Mouse (Mus musculus) adrenal gland, adult 18-20 months (tissue): Measurements from ENCODE around the gene Gstp2. TPM values are rescaled to one million over a fixed set of nuclear protein-coding genes. Genes with fewer than 3 reads are reported as not detected.

Source experiments
- DNase-seq, 2 experiments: peaks; one replicate each; pipeline ENCODE4 v3.0.0; 2021 to 2022; ENCODE audit warnings: low spot score in 2 of 2
- total RNA-seq, 2 experiments: library from RNA; stranded (reverse); gene quantifications; 1 replicate in 1 of 2; 2 replicates in 1 of 2; pipeline ENCODE4 v1.2.3; 2021

Gene Gstp2
- total RNA-seq, 2 experiments from 2014 or later: 50.2 to 66.1 TPM

- no peak for DNase-seq
These were observed 31.0 kb downstream of the Gstp2 start for GRCm38 (mm10) chr19:4014802-4015201.

GRCm38 (mm10) chr19:4013066-4013465 is 32.8 kb downstream of the Gstp2 start:
- no peak for DNase-seq

GRCm38 (mm10) chr19:4012432-4013022 is 33.3 kb downstream of the Gstp2 start, which contains the start of gene Ndufv1:
TSS of gene Ndufv1 (minus strand) at chr19:4012806.
- peak; percentile 87 for DNase-seq

- DNase-seq: no peak
These were observed 34.7 kb downstream of the Gstp2 start for GRCm38 (mm10) chr19:4011086-4011485.

DNA sequence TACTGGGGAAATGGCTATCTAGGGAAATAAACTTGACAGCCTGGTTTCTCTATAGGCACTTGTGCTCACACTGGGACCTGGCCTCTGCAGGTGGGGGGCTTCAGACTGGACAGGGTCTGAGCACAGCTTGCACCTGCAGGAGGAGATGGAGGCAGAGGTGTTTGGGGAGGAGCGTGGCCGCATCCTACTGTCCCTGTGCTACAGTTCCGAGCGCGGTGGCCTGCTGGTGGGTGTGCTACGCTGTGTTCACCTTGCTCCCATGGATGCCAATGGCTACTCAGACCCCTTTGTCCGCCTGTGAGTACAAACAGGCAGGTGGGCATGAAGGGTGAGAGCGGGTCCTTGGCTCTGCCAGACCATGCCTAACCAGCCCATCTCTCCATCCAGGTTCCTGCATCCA is 39.9 kb downstream of the Gstp2 start:
- no peak for DNase-seq

DNA sequence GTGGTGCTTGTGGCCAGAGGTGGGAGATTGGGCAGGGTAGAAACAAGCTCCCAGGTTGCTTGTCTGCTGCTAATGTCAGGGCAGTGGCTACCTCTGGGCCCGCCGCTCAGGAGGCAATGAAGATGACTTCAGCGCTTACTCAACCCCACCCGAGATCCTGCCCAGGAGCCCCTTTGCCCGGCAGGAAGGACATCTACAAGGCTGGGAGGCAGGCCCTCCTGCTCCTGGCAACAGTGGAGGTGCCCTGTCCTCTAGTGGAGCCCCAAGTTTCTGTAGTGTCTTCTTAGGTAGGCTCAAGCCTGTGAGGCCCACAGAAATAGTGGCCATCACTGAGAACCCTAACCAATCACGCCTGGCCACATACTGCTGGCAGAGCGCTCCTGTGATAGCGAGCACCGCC is 40.7 kb downstream of the Gstp2 start:
- no peak for DNase-seq

- DNase-seq: no peak
These were observed 41.5 kb downstream of the Gstp2 start for GRCm38 (mm10) chr19:4004331-4004730.

GRCm38 (mm10) chr19:4003641-4004040 is 42.2 kb downstream of the Gstp2 start:
- no peak for DNase-seq

DNA sequence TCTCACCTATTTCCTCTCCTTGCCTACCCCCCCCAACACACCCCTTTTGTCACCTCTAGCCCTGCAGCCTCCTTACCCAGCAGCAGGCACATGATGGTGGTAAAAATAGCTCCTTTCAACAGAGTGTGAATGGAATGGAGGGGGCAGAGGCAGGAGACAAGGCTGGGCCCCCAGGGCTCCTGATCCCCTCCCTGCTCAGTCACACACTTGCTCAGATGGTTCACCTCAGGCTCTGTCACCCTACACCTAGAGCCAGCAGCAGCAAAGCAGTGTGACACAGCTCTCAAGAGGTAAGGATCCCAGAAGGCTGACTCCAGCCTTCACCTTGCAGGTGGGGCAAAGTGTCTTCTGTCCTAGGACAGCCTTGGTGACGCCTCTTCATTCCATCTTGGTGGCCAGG is 42.7 kb downstream of the Gstp2 start, which contains the start of gene Doc2g:
Gene Doc2g, plus strand, starts transcription at position 202 of the 400 bp plus-strand sequence.
- DNase-seq: no peak

- DNase-seq: no peak
These were observed 44.1 kb downstream of the Gstp2 start for GRCm38 (mm10) chr19:4001752-4002151.

- DNase-seq: no peak
These were observed 44.8 kb downstream of the Gstp2 start for GRCm38 (mm10) chr19:4000949-4001525.

DNA sequence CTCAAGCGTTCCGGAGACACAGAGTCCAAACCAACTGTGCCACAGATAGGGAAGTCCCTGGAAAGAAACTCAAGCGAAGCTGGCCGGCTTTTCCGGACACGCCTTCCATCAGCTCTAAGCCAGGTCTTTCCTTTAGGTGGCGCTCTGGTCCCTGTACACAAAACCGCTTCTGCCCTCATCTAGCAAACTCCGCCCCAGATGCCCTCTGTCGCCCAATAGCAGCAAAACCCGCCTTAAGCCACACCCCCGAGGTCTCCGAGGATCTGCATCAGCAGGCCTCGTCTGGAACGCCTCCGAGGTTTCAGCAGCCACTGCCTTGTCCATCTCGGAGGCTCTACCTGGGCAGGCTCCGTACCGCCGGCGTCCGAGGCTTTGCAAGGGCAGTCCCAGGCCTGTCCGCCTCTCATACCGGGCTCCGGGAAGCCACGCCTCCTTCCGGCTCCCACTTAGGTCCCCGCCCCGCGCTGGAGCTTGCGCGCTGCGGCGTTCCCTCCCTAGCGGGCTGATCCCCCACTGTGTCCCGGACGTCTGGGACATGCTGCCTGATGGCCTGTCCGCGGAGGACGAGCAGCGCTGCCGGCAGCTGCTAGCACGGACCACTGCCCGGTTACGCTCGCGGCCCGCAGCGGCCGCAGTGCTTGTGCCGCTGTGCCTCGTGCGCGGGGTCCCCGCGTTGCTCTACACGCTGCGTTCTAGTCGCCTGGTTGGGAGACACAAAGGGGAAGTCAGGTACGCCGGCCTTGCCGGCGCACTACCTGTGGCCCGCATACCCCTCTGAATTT is 45.5 kb downstream of the Gstp2 start, which contains the start of the genes Nudt8 and Gm49405:
Gene Nudt8, plus strand, starts transcription at position 462 of the 782 bp plus-strand sequence.
Gene Gm49405, plus strand, starts transcription at position 508 of the 782 bp plus-strand sequence.
- peak; percentile 87 to 88 for DNase-seq

GRCm38 (mm10) chr19:3999121-3999730 is 46.6 kb downstream of the Gstp2 start:
- no peak for DNase-seq

DNA sequence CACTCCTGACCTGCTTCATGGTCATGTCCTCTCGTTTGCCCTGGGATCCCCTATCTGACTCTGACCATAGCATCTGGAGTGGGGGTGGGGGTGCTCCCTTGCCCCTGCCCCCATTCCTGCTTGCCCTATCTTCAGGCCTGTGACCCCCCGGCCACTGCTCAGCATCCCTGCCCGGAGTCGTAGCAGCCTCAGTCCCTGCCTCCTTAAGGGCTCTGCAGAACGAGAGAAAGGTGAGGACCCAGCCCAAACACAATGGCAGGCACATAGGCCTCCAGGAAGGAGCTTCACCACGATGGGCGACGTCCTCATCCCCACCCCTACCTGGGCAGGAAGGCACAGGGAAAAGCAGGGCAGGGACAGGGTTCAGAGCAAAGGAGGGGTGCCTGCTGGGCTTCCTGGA is 47.5 kb downstream of the Gstp2 start:
- no peak for DNase-seq

GRCm38 (mm10) chr19:3997231-3997630 is 48.6 kb downstream of the Gstp2 start:
- DNase-seq: no peak

DNA sequence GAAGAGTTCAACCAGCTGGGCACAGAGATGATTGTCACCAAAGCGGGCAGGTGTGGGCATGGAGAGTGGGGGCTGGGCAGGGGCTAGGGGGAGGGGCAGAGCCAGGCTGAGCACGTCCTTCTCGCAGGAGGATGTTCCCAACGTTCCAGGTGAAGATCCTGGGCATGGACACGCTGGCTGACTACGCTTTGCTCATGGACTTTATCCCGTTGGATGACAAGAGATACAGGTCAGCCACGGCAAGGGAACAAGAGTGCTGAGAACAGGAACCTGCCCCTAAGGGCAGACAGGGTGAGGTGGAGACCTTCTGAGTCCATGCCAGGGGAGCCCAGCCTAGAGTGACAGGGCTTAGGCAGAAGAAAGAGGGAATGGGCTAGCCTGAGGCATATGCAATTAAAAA is 49.1 kb downstream of the Gstp2 start:
- no peak for DNase-seq

DNA sequence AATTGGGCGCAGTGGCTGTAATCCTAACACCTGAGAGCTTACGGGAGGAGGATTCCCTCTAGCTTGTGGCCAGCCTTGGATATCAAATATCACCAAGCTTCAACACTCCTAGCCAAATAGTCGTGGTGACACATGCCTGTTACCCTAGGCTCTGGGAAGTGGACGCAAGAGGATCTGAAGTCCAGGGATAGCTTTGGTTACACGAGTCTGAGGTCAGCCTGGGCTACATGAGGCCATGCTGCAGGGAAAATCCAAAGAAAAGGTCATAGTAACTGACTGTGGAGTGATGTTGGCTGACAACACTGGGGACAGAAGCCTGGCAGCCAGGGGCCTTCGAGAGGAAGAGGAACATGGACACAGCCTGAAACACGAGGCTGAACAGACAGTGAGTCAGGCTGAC is 49.7 kb downstream of the Gstp2 start:
- DNase-seq: no peak

GRCm38 (mm10) chr19:3995505-3995904 is 50.3 kb downstream of the Gstp2 start:
- DNase-seq: no peak

DNA sequence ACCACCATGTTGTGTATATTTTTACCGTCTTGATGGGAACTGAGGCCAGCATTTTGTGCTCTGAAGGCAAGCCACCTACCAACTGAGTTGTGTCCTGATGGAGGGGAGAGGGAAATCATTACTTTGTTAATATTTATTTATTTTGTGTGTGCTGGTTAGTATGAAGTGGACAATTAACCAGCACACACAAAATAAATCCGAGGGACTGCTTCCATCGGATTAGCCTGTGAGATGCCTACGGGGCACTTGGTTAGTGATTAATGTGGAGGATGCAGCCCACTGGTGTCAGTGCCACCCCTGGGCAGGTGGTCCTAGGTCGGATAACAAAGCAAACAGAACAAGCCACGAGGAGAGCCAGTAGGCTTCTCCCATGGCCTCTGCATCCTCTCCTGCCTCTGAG is 50.9 kb downstream of the Gstp2 start:
- no peak for DNase-seq

- no peak for DNase-seq
These were observed 53.4 kb downstream of the Gstp2 start, which contains the start of gene Tbx10 for GRCm38 (mm10) chr19:3992416-3992815. TSS of gene Tbx10 (plus strand) at chr19:3992752.

- no peak for DNase-seq
These were observed 53.9 kb downstream of the Gstp2 start for GRCm38 (mm10) chr19:3991966-3992365.

GRCm38 (mm10) chr19:3991562-3991961 is 54.3 kb downstream of the Gstp2 start:
- no peak for DNase-seq
